Mouse (Mus musculus): Measurements from ENCODE around the gene Hoxd9. TPM values are rescaled to one million over a fixed set of nuclear protein-coding genes. Genes with fewer than 3 reads are reported as not detected.

Gene Hoxd9
- polyA plus RNA-seq, 1 experiment from 2014 or later: 0.09 TPM

GRCm38 (mm10) chr2:74726973-74727639, 29.6 kb downstream of the Hoxd9 start:
- ATAC-seq (ENCODE audit: low FRiP score) (peak; percentile 61), DNase-seq (ENCODE audit: low spot score) (no peak)
- Histone ChIP-seq H3K4me1 (replicated peaks; ENCODE audit: control insufficient read depth, insufficient read depth, low read length) (peaks cover 14% of the 10 kb centered on the region), H3K27ac (peak overlapping the region; percentile 91), H3K4me2 (replicated peaks) (peak overlapping the region; percentile 82), H3K9me3 (ENCODE audit: control insufficient read depth, low read length) (no peaks in the 10 kb centered on the region), H3K27me3 (ENCODE audit: control insufficient read depth, insufficient read depth, low read length) (peaks cover 97% of the 10 kb centered on the region), H3K4me3 (replicated peaks; ENCODE audit: low read length) (peak overlapping the region; percentile 42), H3K9ac (peak overlapping the region; percentile 75), H3K36me3 (replicated peaks; ENCODE audit: control insufficient read depth, insufficient read depth) (no peaks in the 10 kb centered on the region)
- WGBS: under 1% methylated on average over 43 of the region's 43 CpGs

DNA sequence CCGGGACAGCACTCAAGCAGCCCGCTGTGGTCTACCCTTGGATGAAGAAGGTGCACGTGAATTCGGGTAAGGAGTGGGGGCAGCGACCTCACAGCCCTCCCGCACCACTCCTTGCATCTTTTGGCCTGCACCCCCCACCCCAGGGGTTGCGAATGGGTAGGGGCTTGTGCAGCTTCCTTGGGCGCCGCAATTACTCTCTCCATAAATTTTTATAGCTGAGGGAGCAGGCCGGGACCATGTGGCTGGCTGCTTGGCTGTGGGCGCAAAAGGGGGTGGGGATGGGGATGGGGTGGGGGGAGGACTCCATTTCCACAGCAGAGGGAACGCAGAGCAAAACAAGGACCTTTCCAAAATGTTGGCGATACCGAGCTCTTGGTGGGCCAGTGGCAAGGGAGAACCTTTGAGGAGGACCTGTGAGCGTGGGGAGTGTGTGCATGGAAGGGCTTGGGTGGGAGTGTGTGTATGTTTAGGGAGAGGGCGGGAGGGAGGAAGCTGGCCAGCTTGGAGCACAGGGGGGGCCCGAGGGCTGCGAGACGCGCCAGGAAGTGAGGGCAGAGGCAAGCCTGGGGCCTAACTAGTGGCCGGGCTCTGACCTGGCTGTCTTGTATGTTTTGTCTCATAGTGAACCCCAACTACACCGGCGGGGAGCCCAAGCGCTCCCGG, 30.2 kb downstream of the Hoxd9 start:
- DNase-seq (ENCODE audit: low spot score) (no peak), ATAC-seq (ENCODE audit: low FRiP score) (peak; percentile 25; the same call in 1 of the 2 replicates)
- peak overlapping the region; percentile 82 for H3K4me2 ChIP-seq (replicated peaks)
- H3K36me3 ChIP-seq (replicated peaks; ENCODE audit: control insufficient read depth, insufficient read depth): no peaks in the 10 kb centered on the region
- H3K4me3 ChIP-seq (replicated peaks; ENCODE audit: low read length): peak overlapping the region; percentile 42
- H3K27me3 ChIP-seq (ENCODE audit: control insufficient read depth, insufficient read depth, low read length): peaks cover 96% of the 10 kb centered on the region
- H3K9ac ChIP-seq: peak overlapping the region; percentile 75
- peaks cover 14% of the 10 kb centered on the region for H3K4me1 ChIP-seq (replicated peaks; ENCODE audit: control insufficient read depth, insufficient read depth, low read length)
- H3K9me3 ChIP-seq (ENCODE audit: control insufficient read depth, low read length): no peaks in the 10 kb centered on the region
- H3K27ac ChIP-seq: peak overlapping the region; percentile 91
- 3% methylated on average over 25 of the region's 25 CpGs for WGBS

DNA sequence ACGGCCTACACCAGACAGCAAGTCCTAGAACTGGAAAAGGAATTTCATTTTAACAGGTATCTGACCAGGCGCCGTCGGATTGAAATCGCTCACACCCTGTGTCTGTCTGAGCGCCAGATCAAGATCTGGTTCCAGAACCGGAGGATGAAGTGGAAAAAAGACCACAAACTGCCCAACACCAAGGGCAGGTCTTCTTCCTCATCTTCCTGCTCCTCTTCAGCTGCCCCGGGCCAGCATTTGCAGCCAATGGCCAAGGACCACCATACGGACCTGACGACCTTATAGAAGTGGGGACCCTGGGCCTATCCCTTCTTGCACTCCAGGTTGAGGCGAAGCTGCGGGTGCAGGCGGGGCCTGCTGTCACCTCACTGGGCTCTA, 30.8 kb downstream of the Hoxd9 start:
- Histone ChIP-seq H3K4me3 (replicated peaks; ENCODE audit: low read length) (peak overlapping the region; percentile 42), H3K27ac (peak overlapping the region; percentile 91), H3K4me2 (replicated peaks) (peak overlapping the region; percentile 82), H3K9me3 (ENCODE audit: control insufficient read depth, low read length) (no peaks in the 10 kb centered on the region), H3K36me3 (replicated peaks; ENCODE audit: control insufficient read depth, insufficient read depth) (no peaks in the 10 kb centered on the region), H3K4me1 (replicated peaks; ENCODE audit: control insufficient read depth, insufficient read depth, low read length) (peaks cover 14% of the 10 kb centered on the region), H3K27me3 (ENCODE audit: control insufficient read depth, insufficient read depth, low read length) (peaks cover 92% of the 10 kb centered on the region), H3K9ac (peak overlapping the region; percentile 75)
- DNase-seq (ENCODE audit: low spot score) (no peak), ATAC-seq (ENCODE audit: low FRiP score) (no peak)
- WGBS: 3% methylated on average over 13 of the region's 13 CpGs

DNA sequence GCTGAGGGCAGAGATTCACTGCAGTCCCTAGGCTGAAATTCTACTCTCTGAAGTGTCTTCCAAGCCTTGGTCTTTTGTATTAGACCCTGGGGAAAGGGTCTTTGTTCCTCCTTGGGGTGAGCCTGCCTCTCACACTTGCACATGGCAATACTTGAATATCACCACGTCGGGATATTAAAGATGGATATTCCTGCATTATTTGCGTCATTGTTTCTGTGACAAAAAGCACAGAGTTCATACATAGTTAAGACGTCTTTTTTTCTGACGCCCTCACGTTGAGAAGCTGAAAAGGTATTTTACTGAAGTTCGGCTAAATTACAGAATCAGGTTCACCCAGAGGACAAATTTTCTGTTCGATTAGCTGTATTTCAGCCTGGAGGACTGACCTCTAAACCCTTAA, 32.8 kb downstream of the Hoxd9 start:
- Histone ChIP-seq H3K27me3 (ENCODE audit: control insufficient read depth, insufficient read depth, low read length) (peaks cover 80% of the 10 kb centered on the region), H3K4me1 (replicated peaks; ENCODE audit: control insufficient read depth, insufficient read depth, low read length) (peaks cover 4% of the 10 kb centered on the region; the same call in 1 of the 2 replicates), H3K4me3 (replicated peaks; ENCODE audit: low read length) (peak overlapping the region; percentile 42), H3K9me3 (ENCODE audit: control insufficient read depth, low read length) (no peaks in the 10 kb centered on the region), H3K27ac (peak overlapping the region; percentile 98), H3K9ac (peak overlapping the region; percentile 87), H3K36me3 (replicated peaks; ENCODE audit: control insufficient read depth, insufficient read depth) (no peaks in the 10 kb centered on the region), H3K4me2 (replicated peaks) (peak overlapping the region; percentile 82)
- ATAC-seq (ENCODE audit: low FRiP score): no peak
- no peak for DNase-seq (ENCODE audit: low spot score)
- 5% methylated on average over 8 of the region's 8 CpGs for WGBS

GRCm38 (mm10) chr2:74731055-74731454, 33.5 kb downstream of the Hoxd9 start:
- DNase-seq (ENCODE audit: low spot score) (no peak), ATAC-seq (ENCODE audit: low FRiP score) (no peak)
- no peaks in the 10 kb centered on the region for H3K9me3 ChIP-seq (ENCODE audit: control insufficient read depth, low read length)
- H3K27me3 ChIP-seq (ENCODE audit: control insufficient read depth, insufficient read depth, low read length): peaks cover 80% of the 10 kb centered on the region
- H3K4me3 ChIP-seq (replicated peaks; ENCODE audit: low read length): peak overlapping the region; percentile 42
- peaks cover 4% of the 10 kb centered on the region; the same call in 1 of the 2 replicates for H3K4me1 ChIP-seq (replicated peaks; ENCODE audit: control insufficient read depth, insufficient read depth, low read length)
- peak overlapping the region; percentile 98 for H3K27ac ChIP-seq
- H3K36me3 ChIP-seq (replicated peaks; ENCODE audit: control insufficient read depth, insufficient read depth): no peaks in the 10 kb centered on the region
- peak overlapping the region; percentile 87 for H3K9ac ChIP-seq
- peak overlapping the region; percentile 82 for H3K4me2 ChIP-seq (replicated peaks)

DNA sequence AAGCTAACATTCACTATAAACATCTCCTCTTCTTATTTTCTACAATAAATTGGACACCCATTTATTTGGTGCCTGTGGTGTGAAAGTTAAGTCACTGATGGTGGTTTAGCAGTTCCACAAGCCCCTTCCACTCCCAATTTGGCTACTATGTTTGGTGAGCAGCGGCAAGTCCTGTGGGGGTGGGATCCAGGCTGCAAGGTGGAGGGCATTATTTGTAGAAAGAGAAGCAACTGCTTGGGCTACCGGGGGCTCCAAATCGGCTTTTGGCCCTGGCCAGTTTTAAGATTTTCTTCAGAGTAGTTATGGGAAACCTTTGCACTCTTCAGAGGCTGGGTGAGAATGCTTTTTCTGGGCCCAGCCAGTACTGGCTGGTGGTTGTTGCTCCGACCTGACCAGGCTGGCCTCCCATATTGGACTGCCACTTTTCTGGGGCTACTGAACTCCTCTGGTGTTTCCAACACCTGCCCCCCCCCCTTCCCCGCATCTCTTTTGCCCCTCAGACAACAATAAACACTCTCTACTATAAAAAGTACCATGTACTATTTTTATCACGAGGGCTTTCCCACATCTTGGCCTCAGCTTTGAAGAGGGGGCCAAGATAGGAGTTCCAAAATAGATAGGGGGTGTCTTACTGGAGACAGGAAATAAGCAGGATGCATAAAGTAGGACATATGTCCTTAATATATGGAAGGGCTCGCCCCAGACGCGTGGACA, 34.4 kb downstream of the Hoxd9 start:
- no peaks in the 10 kb centered on the region; the same call in 1 of the 2 replicates for H3K4me1 ChIP-seq (replicated peaks; ENCODE audit: control insufficient read depth, insufficient read depth, low read length)
- H3K9me3 ChIP-seq (ENCODE audit: control insufficient read depth, low read length): no peaks in the 10 kb centered on the region
- H3K27me3 ChIP-seq (ENCODE audit: control insufficient read depth, insufficient read depth, low read length): peaks cover 79% of the 10 kb centered on the region
- H3K4me2 ChIP-seq (replicated peaks): peak overlapping the region; percentile 82
- peak overlapping the region; percentile 42 for H3K4me3 ChIP-seq (replicated peaks; ENCODE audit: low read length)
- no peak for ATAC-seq (ENCODE audit: low FRiP score)
- H3K9ac ChIP-seq: peak overlapping the region; percentile 87
- peak overlapping the region; percentile 98 for H3K27ac ChIP-seq
- 4% methylated on average over 9 of the region's 9 CpGs for WGBS
- no peaks in the 10 kb centered on the region for H3K36me3 ChIP-seq (replicated peaks; ENCODE audit: control insufficient read depth, insufficient read depth)
- no peak for DNase-seq (ENCODE audit: low spot score)

GRCm38 (mm10) chr2:74732513-74733316, 35.2 kb downstream of the Hoxd9 start:
- Histone ChIP-seq H3K4me1 (replicated peaks; ENCODE audit: control insufficient read depth, insufficient read depth, low read length) (no peaks in the 10 kb centered on the region; the same call in 1 of the 2 replicates), H3K4me3 (replicated peaks; ENCODE audit: low read length) (peak overlapping the region; percentile 42), H3K4me2 (replicated peaks) (peak overlapping the region; percentile 82), H3K27me3 (ENCODE audit: control insufficient read depth, insufficient read depth, low read length) (peaks cover 79% of the 10 kb centered on the region), H3K27ac (peak overlapping the region; percentile 98), H3K9me3 (ENCODE audit: control insufficient read depth, low read length) (no peaks in the 10 kb centered on the region), H3K9ac (peak overlapping the region; percentile 87), H3K36me3 (replicated peaks; ENCODE audit: control insufficient read depth, insufficient read depth) (no peaks in the 10 kb centered on the region)
- ATAC-seq (ENCODE audit: low FRiP score) (no peak), DNase-seq (ENCODE audit: low spot score) (no peak)
- under 1% methylated on average over 52 of the region's 52 CpGs for WGBS

- H3K4me2 ChIP-seq (replicated peaks): peak overlapping the region; percentile 82
- peaks cover 79% of the 10 kb centered on the region for H3K27me3 ChIP-seq (ENCODE audit: control insufficient read depth, insufficient read depth, low read length)
- peak overlapping the region; percentile 98 for H3K27ac ChIP-seq
- no peaks in the 10 kb centered on the region; the same call in 1 of the 2 replicates for H3K4me1 ChIP-seq (replicated peaks; ENCODE audit: control insufficient read depth, insufficient read depth, low read length)
- ATAC-seq (ENCODE audit: low FRiP score): no peak
- H3K9me3 ChIP-seq (ENCODE audit: control insufficient read depth, low read length): no peaks in the 10 kb centered on the region
- no peak for DNase-seq (ENCODE audit: low spot score)
- 2% methylated on average over 16 of the region's 16 CpGs for WGBS
- H3K9ac ChIP-seq: peak overlapping the region; percentile 87
- H3K36me3 ChIP-seq (replicated peaks; ENCODE audit: control insufficient read depth, insufficient read depth): no peaks in the 10 kb centered on the region
- H3K4me3 ChIP-seq (replicated peaks; ENCODE audit: low read length): peak overlapping the region; percentile 42
Observed at GRCm38 (mm10) chr2:74733317-74733661, 35.8 kb downstream of the Hoxd9 start.

Data from hindbrain, embryonic 14.5 days (tissue).